Comparison of ENCODE assay signal across 9 mouse cellular contexts in the genomic region with DNA sequence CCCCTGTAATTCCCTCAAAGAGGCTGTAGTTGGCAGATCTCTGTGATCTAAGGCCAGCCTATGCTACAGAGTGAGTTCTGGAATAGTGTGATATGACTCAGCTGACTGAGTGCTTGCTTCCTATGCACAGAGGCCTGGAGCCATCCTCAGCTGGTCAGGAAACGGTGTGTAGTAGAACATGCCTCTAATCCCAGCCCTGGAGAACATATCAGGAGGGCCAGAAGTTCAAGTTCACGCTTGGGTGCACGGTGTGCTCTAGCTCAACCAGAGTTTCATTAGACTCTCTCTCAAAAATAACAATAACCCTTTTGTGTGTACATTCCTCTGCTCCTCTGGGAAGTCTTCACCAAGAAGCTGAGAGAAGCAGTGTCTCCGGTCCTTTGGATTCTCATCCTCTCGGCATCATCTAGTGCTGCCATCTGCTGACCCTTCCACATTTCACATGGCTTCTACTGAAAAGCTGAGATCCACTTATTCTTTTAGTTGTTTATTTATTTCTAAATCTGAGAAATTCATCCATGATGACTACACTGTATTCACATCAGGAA. TPM values are rescaled to one million over a fixed set of nuclear protein-coding genes. Genes with fewer than 3 reads are reported as not detected.
A peak's percentile ranks its signal among the peaks of the same experiment; 100 is the strongest.
DNase-seq lines count a peak whose midpoint lies in the region; ATAC-seq and TF ChIP-seq lines count a peak whose summit lies in the region.
"Had no signal": no experiment of that assay in that cellular context is flagged by ENCODE, and none has a peak within 500 bp of the region (broad histone marks: within the 10 kb centered on the region; RNA-seq: fewer than 3 reads in every experiment).

No protein-coding gene starts in this region.

- no peak overlapping the region for H3K4me3 ChIP-seq in cerebellum, adult 2 months (replicated peaks; ENCODE audit: insufficient read depth, low read depth, low read length)
- no peak overlapping the region for H3K4me3 ChIP-seq in G1E (ENCODE audit: low read depth, low read length)
- H3K4me3 ChIP-seq: megakaryocyte, embryonic 14.5 days had no signal

- H3K27me3 ChIP-seq in cerebellum, adult 2 months (ENCODE audit: control insufficient read depth, insufficient read depth, low read length) = no peaks in the 10 kb centered on the region
- H3K27me3 ChIP-seq in G1E (ENCODE audit: insufficient read depth, low read length) = no peaks in the 10 kb centered on the region
- H3K27me3 ChIP-seq: megakaryocyte, embryonic 14.5 days had no signal

- TF ChIP-seq CTCF in cerebellum, adult 2 months (IDR thresholded peaks at IDR 0.05; ENCODE audit: borderline replicate concordance, insufficient read depth, low read depth, low read length) = peak; percentile 24; the same call in 1 of the 2 replicates
- TF ChIP-seq CTCF in G1E (IDR thresholded peaks at IDR 0.05; ENCODE audit: low read depth, low read length) = no peak

- no peaks in the 10 kb centered on the region for H3K9me3 ChIP-seq in G1E (replicated peaks)
- H3K9me3 ChIP-seq: megakaryocyte, embryonic 14.5 days had no signal

- H3K27ac ChIP-seq in cerebellum, adult 2 months (ENCODE audit: insufficient read depth, low read length) = no peak overlapping the region

- peak; percentile 45; the same call in 1 of the 2 replicates for ATAC-seq in G1E (ENCODE audit: extremely low read depth, insufficient number of reproducible peaks, low FRiP score, poor library complexity, severe bottlenecking)

- H3K36me3 ChIP-seq in G1E (replicated peaks) = no peaks in the 10 kb centered on the region

- WGBS in cerebellum, adult 2 months = 52% methylated on average over 5 of the region's 5 CpGs

- peak in 1 of 2 experiments; percentile 12 for DNase-seq in cerebellum, adult 2 months
- DNase-seq in cerebellum, adult 11 months = no peak
- DNase-seq in kidney, postnatal 4 days = peak; percentile 11 to 27
- no peak for DNase-seq in kidney, adult 11 months
- no peak for DNase-seq in G1E (ENCODE audit: low spot score)
- peak; percentile 30 to 48 for DNase-seq in left cerebral cortex, postnatal 14 days (ENCODE audit: low spot score in 2 of 2)
- DNase-seq in heart, postnatal 10 days = no peak
- DNase-seq in spleen, postnatal 36 days (ENCODE audit: low spot score in 2 of 2) = no peak

- no peaks in the 10 kb centered on the region for H3K4me1 ChIP-seq in cerebellum, adult 2 months (ENCODE audit: control insufficient read depth, insufficient read depth, low read length)
- H3K4me1 ChIP-seq in G1E (ENCODE audit: insufficient read depth, low read depth, low read length) = 0 out of 2 replicates have a peak, but pooled peaks cover 3% of the 10 kb centered on the region
- H3K4me1 ChIP-seq: megakaryocyte, embryonic 14.5 days had no signal

- intact Hi-C loops in left cerebral cortex, postnatal 14 days (cut with DNase I) = no loop called here
- intact Hi-C loops in heart, postnatal 10 days (cut with DNase I) = no loop called here

- no peak for TF ChIP-seq POLR2A in cerebellum, adult 2 months (IDR thresholded peaks at IDR 0.05; ENCODE audit: borderline replicate concordance, insufficient read depth, low read length)

RNA-seq across cellular contexts. Expression of a gene that starts 22.3 kb away (rescaled TPM):
- 15.5 and 16.8 TPM in 2 replicates for polyA plus RNA-seq in cerebellum, adult 2 months (2012; rRNA removed)
- not detected in 2 replicates for total RNA-seq in G1E (2014; fragmentation: Nextera tagmentation)
- 0.06 and 0.11 TPM in 2 replicates for total RNA-seq in G1E (2017)
- not detected in 2 replicates for polyA plus RNA-seq in G1E (2012)
- total RNA-seq in left cerebral cortex, postnatal 14 days (2021) = 100 to 1,000 TPM; 105 to 106 TPM
- total RNA-seq in heart, postnatal 10 days (2021) = under 1 TPM; 0.07 to 0.10 TPM

Comparison
In these comparisons a context has a peak if more than half of its experiments do, and no peak if none do; other contexts are left out.
1. DNase-seq: peak in kidney, postnatal 4 days (2 of 2) and left cerebral cortex, postnatal 14 days (2 of 2); none in cerebellum, adult 11 months (single experiment), kidney, adult 11 months (single experiment), G1E (single experiment), heart, postnatal 10 days (0 of 2) and spleen, postnatal 36 days (0 of 2).
2. RNA of a gene that starts 22.3 kb away (total RNA-seq): 105 to 106 TPM in left cerebral cortex, postnatal 14 days; 0.06 to 0.11 TPM in G1E and 0.07 to 0.10 TPM in heart, postnatal 10 days; every median in the first group is over 10 times any median in the second.